Mouse (Mus musculus) left cerebral cortex, adult 18-20 months (tissue): ENCODE measurements around the gene Gpx4. TPM values are rescaled to one million over a fixed set of nuclear protein-coding genes. Genes with fewer than 3 reads are reported as not detected.

Experiments
- DNase-seq, 2 experiments: peaks; one replicate each; pipeline ENCODE4 v3.0.0; 2021 to 2022; ENCODE audit warnings: low spot score in 2 of 2, mixed read lengths in 1 of 2
- total RNA-seq, 2 experiments: library from RNA; stranded (reverse); gene quantifications; 2 replicates each; pipeline ENCODE4 v1.2.3; 2021

Gene Gpx4
- total RNA-seq, 2 experiments from 2014 or later = 554 to 575 TPM

DNA sequence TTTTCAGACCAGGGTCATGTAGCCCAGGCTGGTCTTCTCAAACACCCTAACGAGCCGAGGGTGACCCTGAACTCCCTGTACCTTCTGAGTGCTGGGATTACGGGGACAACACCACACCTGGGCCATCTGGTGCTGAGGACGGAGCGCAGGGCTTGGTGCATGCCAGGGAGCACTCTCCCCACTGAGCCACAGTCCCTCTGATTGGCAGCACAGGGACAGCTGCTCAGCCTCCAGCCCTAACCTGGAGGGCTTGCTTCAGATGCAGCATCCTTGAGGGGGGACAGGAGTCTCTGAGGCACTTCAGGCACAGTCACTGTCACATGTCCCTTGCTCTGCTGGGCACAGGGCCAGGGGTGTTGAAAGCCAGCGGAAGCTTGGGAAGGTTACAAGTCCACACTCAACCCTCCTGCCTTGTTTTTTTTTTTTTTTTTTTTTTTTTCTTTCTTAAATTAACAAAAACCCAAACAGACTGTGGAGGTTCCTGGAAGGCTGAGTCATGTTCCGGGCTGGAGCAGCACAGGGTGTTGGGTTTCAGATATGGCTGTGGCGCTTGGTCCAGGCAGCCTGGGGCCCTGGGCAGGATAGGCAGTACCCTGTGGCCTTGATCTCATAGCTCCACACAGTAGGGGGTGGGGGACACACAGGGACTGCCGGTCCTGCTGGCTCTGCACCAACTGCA, 24.0 kb downstream of the Gpx4 start:
- DNase-seq = peak; percentile 77 to 78

DNA sequence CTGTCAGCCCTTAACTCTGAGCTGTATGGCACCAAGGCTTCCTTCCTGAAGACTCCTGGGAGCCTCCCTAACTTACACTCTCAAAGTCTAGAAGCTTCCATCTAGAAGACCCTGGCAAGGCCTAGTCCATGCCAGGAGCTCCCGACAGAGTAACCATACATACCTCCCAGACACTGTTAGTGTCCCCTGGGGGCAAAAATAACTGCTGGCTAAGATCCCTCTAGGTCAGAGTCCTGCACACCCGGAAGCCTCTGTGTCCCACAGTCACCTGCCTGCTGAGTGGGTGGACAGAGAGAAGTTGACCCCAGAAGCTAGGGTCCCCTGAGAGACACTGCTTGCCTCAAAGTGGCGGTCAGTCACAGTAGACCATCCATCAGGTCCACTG, 24.5 kb downstream of the Gpx4 start:
- DNase-seq = no peak

DNA sequence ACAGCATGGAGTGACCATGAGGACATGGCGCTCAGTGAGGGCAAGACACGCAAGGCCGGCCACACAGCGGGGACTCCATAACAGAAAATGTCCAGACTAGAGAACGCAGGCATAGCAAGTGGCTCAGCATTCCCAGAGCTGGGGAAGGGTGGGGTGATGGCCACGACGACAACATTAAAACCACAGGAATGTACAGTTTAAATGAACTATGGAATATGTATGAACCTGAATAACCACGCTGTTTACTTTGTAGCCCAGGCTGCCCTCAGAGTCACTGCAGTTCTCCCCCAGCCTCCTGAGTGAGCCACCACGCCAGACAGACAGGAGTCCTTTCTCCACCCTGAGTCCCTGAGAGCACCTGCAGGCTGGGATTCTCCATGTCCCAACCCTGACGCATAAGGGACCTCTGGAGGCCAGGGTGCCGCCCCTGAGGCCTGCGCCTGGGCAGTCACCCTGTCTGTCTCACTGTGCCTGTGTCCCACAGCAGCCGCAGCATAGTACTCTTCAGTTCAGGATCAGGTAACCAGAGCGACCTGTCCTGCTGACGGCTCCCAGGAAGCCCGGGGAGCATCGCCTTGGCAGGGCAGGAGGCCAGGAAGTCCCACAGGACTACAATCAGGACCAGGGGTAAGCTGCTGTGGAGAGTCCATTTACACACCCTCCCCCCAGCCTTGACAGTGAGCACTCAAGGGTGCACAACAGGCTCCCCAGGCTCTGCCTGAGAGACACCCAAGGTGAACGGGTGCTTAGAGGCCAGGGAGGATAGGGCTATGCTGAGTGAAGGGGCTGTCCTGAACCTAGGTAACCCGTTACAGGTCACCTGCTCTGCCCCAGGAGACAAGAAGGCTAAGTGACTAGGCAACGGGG, 25.9 kb downstream of the Gpx4 start:
- no peak for DNase-seq

DNA sequence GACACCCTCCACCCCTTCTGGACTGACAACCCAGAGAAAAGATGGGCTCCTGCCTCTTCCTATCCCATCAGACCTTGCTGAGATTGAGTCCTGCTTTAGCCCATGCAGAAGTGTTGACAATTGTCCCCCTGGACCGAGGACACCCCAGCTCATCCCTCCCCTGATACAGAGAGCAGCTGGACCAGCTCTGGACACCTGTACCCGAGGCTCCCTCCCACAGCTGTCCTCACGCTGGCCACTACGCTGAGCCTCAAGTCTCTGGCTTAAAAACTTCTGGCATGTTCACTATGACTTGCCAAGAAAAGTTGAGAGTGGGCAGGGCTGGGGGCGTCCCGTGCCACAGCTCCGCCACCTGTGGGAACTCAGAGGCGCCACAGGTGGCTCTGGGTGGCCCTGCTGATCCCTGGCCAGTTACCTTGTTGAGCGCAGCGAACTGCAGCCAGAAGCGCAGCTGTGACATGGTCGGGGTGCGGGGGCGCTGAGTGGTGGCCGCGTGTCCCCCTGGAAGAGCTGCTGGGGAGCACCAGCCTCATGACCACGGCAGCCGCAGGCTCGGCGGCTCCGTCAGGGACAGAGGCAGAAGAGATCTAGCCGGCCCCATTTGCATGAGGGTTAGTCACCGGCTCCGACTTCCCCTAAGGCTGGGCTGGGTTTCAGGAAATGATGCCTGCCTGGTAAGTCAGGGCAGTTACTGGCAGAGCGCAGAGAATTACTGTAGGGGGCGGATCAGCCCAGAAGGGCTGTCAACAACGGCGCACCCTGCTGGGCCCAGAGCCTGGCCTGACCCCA, 28.0 kb downstream of the Gpx4 start:
- DNase-seq = peak; percentile 48 to 51

DNA sequence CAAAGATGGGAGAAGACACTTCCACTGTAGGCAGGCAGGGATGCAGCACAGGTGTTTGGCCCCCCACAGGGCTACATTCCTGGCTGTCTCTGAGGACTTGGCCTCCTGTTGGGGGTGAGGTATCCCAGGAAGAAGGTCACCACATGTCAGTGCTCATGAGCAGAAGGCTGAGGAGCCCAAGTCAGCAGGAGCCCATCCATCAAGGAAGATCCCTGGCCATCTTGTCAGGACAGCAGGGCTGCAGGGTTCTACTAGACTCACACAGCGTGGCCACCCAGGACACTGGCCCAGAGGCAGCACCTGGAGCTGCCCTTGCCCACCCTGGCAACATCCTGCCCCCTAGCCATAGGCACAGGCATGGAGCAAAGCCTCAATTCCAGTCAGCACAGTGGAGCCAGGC, 29.0 kb downstream of the Gpx4 start:
- no peak for DNase-seq

DNA sequence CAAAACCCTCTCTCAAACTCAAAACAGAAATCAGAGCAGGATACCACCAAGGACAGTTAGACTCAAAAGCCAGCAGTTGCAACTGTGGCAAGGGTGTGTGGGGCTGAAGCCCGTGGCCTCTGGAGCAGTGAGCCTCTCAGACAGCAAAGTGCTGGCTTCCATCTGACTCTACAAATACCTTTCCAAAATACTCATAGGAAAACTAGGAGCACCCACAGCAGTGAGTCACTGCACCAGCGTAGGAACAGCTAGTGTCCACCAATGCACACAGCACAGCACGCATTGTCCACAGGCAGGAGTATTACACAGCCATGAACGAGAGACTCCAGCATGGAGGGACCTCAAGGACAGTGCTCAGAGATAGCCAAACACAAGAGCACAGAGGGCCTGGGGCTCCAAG, 29.4 kb downstream of the Gpx4 start:
- DNase-seq = no peak

DNA sequence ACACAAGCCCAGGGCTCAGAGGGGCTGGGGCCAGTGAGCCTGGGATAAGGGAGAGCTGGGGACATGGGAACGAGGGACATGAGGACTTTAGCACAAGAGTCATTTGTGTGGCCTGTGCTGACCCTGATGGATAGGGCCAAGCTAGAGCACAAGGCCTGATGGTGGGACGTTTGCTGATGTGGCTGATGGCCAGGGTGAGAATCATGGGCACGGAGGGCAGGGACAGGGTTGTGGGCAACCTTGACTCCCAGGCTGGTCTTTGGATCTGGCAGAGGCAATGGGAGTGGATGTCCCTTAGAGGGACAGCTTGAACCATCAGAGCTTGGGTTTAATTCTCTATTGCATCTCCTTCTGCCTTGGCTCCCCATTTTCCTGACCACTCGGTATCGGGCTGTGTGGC, 30.3 kb downstream of the Gpx4 start:
- DNase-seq = no peak

DNA sequence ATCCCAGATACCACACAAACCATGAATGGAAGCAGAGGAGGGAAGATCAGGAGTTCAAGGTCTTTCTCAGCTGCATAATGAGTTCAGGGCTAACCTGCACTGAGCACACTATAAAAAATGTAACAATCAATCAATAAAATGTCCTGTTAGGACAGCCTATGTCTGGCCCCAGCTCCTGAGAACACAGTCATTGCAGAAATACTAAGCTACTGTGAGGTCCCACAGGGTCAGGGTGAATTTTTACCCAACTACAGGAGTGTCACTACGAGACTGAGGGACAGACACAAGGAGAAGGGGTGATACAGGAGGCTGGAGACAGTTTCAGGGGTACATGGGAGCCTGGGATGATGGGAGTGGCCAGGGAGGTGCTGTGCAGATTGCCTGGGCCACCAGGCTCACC, 31.4 kb downstream of the Gpx4 start:
- DNase-seq = no peak

DNA sequence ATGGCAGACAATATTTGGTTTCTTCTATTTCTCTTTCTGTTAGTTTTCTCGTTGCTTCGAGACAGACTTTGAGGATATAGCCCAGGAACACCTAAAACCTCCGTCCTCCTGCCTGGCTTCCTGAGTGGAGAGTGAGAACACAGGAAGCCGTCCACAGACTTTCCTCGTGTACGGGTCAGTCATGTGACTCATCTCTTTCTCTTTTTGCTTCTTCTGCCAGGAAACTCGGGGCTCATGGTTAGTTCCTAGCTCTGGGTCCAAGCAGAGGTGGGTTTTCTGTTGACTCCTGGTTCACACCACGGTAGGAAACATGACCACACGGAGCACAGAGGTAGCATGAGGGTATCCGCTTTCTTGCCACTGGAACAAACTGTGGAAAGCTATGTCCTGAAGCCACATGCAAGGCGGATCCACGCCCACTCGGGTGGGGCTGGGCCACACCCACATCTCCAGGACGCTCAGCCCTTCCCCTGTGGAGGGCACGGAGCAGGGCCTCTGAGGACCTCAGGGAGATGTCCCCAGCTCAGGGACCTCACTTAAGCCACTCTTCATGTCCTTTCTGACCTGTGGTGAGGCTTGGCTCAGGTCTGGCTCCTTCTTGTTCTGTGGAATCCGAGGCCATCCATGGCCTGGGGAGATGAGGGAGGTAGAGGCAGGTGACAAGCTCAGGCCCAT, 33.6 kb downstream of the Gpx4 start:
- no peak for DNase-seq

DNA sequence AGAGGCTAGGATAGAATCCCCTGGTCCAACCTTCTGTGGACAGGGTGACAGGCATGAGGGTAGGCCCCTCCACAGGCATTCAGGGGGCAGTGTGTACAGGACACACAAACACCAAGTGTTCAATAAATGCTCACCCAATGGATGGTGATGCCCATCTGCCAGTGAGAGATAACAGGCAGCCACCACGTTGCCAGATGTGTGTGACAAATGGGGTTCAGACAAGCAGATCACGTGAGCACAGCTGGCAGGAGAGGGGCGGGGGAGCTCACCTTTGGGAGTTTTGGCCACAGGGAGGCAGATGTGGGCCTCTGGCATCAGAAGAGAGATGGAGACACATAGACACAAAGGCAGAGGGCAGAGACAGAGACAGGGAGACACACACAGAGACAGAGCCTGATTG, 34.1 kb downstream of the Gpx4 start:
- no peak for DNase-seq

DNA sequence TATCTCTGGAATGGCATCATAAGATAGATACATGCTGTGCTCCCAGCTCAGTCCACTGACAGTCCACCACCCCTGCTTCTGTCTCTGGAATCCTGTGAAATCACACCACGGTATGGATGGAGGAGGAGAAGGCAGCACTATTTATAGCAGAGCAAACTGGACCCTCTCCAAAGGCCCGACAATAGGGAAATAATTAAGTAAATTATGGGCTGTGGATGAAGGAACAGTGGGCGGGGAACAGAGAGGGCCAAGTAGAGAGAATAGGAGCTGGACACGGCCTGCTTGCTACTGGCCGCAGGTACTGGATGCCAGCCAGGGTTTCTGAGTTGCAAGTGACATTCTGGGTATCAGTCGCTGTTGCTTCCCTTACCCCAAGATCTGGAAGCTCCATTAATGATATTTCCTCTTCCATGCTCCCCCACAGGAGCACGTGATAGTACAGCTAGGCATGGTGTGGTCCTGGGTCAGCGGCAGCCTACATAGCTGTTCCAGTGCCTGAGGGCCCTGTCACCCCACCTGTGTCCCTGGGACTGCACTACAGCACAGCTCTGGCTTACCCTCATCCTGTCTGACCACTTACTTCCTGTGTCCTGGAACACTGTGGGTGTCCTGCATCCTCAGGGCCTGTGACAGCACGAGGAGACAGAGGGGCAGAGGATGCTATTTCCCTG, 38.0 kb downstream of the Gpx4 start:
- peak; percentile 26 to 32 for DNase-seq

DNA sequence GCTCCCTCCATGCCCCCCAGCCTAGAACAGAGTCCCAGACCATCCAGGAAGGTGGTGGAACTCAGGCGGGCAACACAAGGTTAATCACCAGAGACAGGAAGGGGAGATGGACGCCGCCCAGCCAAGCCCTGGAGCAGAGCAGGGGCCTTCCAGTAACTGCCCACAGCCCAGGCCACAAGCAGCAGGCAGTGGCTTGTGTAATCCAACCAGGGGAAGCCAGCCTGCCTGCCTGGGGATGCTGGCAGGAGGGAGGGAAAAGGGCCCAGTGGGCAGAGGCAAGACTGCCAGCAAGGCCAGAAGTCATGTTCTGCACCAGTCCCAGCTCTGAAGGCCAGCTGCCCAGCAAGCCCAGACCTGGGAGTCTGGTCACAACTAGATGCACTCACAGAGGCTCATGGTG, 39.9 kb downstream of the Gpx4 start:
- DNase-seq = no peak

DNA sequence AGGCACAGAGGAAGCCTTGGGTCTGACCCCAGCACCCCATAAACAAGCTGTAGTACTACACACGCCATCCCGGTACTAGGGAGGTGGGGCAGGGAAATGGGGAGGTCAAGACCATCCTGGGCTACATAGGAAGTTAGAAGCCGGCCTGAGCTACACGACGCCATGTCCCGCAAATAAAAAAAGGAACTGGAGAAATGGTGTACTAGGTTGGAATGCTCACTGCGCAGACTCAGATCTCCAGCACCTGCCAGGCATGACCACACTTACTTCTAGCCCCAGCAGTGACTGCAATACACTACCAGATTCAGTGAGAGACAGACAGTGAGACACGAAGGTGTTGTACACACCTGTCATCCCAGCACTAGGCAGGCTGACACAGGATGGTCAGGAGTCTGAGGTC, 40.5 kb downstream of the Gpx4 start:
- DNase-seq = no peak

DNA sequence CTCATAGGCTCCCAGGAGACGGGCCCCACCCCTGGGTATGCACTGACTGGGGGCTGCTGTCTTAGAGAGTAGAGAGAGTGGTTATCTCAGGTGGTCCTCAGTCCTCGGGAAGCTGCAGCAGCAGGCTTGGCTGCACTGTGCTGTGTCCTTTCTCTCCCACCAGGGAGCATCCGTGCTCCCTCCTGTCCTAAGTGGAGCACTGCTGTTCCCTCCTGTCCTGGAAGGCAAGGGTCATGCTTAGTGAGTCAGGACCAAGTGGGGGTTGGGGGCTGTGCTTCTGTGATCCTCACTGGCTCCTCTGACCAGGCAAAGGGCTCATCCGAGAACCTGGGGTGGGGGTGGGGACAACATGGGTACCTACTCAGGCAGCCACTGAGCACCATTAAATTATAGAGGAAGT, 42.2 kb downstream of the Gpx4 start:
- no peak for DNase-seq

DNA sequence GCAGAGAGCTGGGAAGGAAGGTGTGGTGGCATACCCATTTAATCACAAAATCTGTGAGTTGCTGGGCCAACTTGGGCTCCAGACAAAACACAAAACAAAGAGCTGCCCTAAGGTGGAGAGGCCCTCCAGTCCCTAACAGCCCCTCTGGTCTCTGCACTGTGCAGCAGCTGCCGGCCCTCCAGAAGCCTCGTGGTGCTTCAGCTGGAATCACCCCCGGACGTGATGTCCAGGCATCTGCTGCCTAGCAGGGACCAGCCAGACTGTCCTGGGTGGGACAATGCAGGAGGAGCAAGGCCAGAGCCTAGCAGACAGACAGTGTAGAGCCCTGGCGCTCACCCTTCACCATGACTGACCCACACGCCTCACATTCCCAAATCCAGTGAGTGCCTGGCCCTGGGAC, 44.6 kb downstream of the Gpx4 start:
- no peak for DNase-seq

DNA sequence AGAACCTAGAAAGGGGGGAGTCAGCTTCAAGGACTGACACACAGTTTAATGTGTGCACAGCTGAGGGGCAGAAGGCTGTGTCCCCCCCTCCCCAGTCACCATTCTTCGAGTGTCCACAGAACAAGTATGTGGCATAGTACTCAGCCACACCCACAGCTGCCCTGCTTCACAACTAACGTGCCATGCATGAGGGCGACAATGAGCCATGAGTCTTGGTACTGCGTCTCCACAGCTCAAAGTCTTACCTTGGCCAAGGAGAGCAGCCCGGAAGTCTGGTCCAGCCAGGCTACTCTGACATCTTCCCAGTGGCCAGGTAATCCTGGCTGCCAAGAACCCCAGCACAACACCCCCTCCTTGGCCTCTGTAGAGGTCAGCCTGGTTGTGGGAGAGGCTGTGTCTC, 45.7 kb downstream of the Gpx4 start:
- DNase-seq = no peak

DNA sequence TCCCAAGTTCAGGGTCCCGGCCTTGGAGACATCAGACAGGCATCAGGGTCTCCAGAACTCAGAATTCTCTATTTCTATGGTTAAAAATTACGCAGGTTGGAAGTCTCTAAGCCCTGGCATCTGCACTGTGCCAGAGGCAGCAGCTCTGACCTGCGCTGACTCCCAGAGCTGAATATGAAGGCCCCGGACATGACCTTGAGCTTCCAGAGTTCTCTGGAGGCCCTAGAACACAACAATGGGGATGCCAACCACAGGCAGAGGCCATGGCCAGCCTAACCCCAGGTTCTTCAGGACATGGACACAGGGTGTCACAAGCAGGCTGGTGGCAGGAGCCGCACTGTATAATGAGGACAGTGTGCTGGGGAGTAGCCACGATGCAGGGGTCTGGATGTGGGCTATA, 47.1 kb downstream of the Gpx4 start:
- no peak for DNase-seq

DNA sequence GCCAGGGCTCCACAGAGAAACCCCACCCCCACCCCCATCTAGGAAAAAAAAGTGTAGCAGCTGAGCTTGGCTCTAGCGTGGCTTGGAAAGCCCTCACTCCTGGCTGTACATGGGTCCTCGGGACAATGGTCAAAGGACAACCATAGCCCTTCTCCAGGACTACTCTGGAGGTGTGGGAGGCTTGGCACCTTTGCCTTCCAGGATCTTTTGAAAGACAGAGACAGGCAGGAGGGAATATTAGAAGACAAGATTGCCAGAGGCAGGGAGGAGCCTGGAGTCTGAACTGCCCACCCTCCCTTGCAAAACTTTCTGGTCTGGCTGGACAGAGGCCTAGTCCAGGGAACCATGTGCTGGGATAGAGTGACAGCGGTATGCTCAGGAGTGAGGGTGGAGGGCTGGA, 47.7 kb downstream of the Gpx4 start:
- no peak for DNase-seq

DNA sequence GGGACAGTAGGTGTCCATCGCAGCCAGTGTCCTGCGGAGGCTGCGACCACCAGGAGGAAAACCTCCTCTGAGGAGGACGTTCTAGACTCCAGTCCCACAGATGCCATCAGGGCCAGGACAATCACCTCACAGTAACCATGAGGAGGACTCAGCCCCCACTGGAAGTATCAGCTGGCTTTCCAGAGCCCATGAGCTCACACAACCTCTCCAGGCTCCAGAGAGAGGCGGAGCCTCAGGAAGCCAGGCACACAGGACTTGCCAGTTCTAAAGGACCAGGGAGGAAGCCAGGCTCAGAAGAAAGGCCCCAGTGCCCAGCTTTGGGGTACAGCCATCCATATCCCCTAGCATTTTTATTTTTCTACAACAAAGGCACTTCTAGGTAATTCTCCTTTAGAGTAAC, 48.6 kb downstream of the Gpx4 start:
- DNase-seq = no peak

DNA sequence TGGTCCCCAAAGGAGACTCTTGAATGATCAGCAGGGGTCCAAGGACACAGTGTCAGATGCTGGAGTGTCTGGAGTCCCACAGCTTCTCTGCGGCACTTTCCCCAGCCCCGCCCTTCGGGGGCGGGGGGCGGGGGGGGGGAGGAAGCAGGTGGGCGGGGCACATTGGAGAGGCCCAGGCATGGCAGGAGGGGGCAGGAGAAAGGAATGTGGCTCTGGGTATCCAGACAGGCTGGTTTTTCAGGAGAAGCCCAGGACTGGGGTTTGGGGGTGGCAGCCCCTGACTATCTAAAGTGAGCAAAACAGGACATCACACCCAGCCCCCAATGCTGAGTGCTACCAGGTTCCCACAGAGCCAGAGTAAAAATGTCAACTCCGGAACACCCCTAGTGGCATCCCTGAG, 50.3 kb downstream of the Gpx4 start:
- no peak for DNase-seq

DNA sequence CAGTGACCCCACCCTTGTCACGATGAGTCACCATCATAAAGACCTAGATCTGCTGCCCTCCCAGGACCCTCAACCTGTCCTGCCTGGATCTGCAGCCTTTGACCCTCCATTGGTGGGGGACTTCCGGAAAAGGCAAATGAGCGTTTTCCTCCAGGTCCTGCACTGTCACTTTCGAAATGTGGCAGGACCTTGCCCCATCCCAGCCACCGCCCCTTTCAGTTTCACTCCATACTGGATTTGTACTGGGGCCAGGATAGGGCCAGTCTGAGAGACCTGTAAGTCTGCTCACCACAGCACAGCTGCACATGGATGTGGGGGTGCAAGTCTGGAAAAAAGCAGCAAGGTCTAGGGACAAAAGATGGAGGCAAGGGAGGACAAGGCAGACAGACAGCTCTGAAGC, 51.7 kb downstream of the Gpx4 start:
- DNase-seq = no peak
